Mouse (Mus musculus): Measurements from ENCODE around the gene Nup85. TPM values are rescaled to one million over a fixed set of nuclear protein-coding genes. Genes with fewer than 3 reads are reported as not detected.

Gene Nup85
- polyA plus RNA-seq, 1 experiment, result 71.0 TPM

- peak in 1 of 2 experiments; percentile 36 for DNase-seq (ENCODE audit: extremely low spot score in 1 of 2, low spot score in 1 of 2)
Measured at GRCm38 (mm10) chr11:115630532-115631504, 66.6 kb downstream of the Nup85 start.

GRCm38 (mm10) chr11:115631505-115631890 lies 67.3 kb downstream of the Nup85 start:
- DNase-seq (ENCODE audit: extremely low spot score in 1 of 2, low spot score in 1 of 2), result peak in 1 of 2 experiments; percentile 67

GRCm38 (mm10) chr11:115632247-115632646 lies 68.0 kb downstream of the Nup85 start:
- no peak for DNase-seq (ENCODE audit: extremely low spot score in 1 of 2, low spot score in 1 of 2)

GRCm38 (mm10) chr11:115632862-115633261 lies 68.6 kb downstream of the Nup85 start:
- DNase-seq (ENCODE audit: extremely low spot score in 1 of 2, low spot score in 1 of 2), result no peak

Other genes starting within 250 kb of the Nup85 start
- gene Ush1g, start 242.4 kb upstream of the Nup85 start, polyA plus RNA-seq (2012; rRNA removed), result 7.8 and 8.6 TPM in 2 replicates
- gene Otop3, start 229.7 kb upstream of the Nup85 start, polyA plus RNA-seq (2012; rRNA removed), result 0.30 and 0.34 TPM in 2 replicates
- 97.9 and 106 TPM in 2 replicates for gene Hid1, start 196.7 kb upstream of the Nup85 start, polyA plus RNA-seq (2012; rRNA removed)
- 22.7 and 23.1 TPM in 2 replicates for gene Cdr2l, start 182.5 kb upstream of the Nup85 start, polyA plus RNA-seq (2012; rRNA removed)
- 129 and 134 TPM in 2 replicates for gene Mrpl58, start 160.7 kb upstream of the Nup85 start, polyA plus RNA-seq (2012; rRNA removed)
- gene Atp5h, start 144.5 kb upstream of the Nup85 start, polyA plus RNA-seq (2012; rRNA removed), result 785 and 842 TPM in 2 replicates
- 71.8 and 78.7 TPM in 2 replicates for gene Kctd2, start 144.3 kb upstream of the Nup85 start, polyA plus RNA-seq (2012; rRNA removed)
- gene Trim80, start 123.9 kb upstream of the Nup85 start, polyA plus RNA-seq (2012; rRNA removed), result 0.06 and 0.17 TPM in 2 replicates
- 0.06 TPM in 1 of 2 replicates, not detected in the other for gene Slc16a5, start 102.0 kb upstream of the Nup85 start, polyA plus RNA-seq (2012; rRNA removed)
- gene Armc7, start 88.8 kb upstream of the Nup85 start, polyA plus RNA-seq (2012; rRNA removed), result 9.9 TPM in 2 replicates
- 73.9 and 74.9 TPM in 2 replicates for gene Nt5c, start 72.6 kb upstream of the Nup85 start, polyA plus RNA-seq (2012; rRNA removed)
- gene Jpt1, start 50.0 kb upstream of the Nup85 start, polyA plus RNA-seq (2012; rRNA removed), result 209 and 216 TPM in 2 replicates
- gene Sumo2, start 28.2 kb upstream of the Nup85 start, polyA plus RNA-seq (2012; rRNA removed), result 365 and 405 TPM in 2 replicates
- 40.7 and 42.9 TPM in 2 replicates for gene Mrps7, start 39.5 kb downstream of the Nup85 start, polyA plus RNA-seq (2012; rRNA removed)
- gene Gga3, start 39.6 kb downstream of the Nup85 start, polyA plus RNA-seq (2012; rRNA removed), result 61.7 and 65.1 TPM in 2 replicates
- gene Mif4gd, start 48.5 kb downstream of the Nup85 start, polyA plus RNA-seq (2012; rRNA removed), result 36.3 and 38.9 TPM in 2 replicates
- gene Slc25a19, start 63.9 kb downstream of the Nup85 start, polyA plus RNA-seq (2012; rRNA removed), result 117 and 127 TPM in 2 replicates
- gene Grb2, start 144.2 kb downstream of the Nup85 start, polyA plus RNA-seq (2012; rRNA removed), result 194 and 200 TPM in 2 replicates
- gene Tmem94, start 201.0 kb downstream of the Nup85 start, polyA plus RNA-seq (2012; rRNA removed), result 49.7 and 57.3 TPM in 2 replicates
- gene Caskin2, start 249.2 kb downstream of the Nup85 start, polyA plus RNA-seq (2012; rRNA removed), result 25.8 and 29.3 TPM in 2 replicates